Mouse (Mus musculus): ENCODE measurements around the gene Klf12. TPM values are rescaled to one million over a fixed set of nuclear protein-coding genes. Genes with fewer than 3 reads are reported as not detected.

The Klf12 gene
- total and polyA plus RNA-seq, 2 experiments from 2014 or later = 21.1 to 43.2 TPM

DNA sequence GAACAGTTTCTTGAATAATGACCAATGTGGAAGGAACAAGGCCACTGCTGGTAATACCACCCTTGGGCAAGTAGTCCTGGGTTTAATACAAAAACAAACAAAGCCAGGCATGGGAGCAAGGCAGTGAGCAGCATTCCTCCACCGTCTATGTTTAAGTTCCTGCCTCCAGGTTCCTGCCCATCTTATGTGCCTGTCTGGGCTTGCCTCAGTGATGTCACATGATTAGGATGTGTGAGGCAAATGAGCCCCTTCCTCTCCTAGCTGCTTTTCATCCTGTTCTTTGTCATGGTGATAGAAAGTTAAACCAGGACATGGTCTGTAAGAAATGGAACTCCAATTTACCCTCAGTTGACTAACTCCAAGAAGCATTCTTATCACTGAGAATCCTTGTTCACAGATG is 16.4 kb upstream of the Klf12 start:
- H3K9me3 ChIP-seq (ENCODE audit: low read length) = no peaks in the 10 kb centered on the region
- H3K36me3 ChIP-seq (ENCODE audit: insufficient read depth, low read length) = no peaks in the 10 kb centered on the region
- no peak for ATAC-seq
- H3K4me1 ChIP-seq (ENCODE audit: insufficient read depth, low read length) = no peaks in the 10 kb centered on the region
- 89% methylated on average over 1 of the region's 1 CpGs for WGBS
- H3K4me2 ChIP-seq (ENCODE audit: low read depth, low read length) = no peak overlapping the region
- H3K27ac ChIP-seq = no peak overlapping the region
- no peak overlapping the region for H3K4me3 ChIP-seq (ENCODE audit: low read length)
- no peak for TF ChIP-seq CTCF (IDR thresholded peaks at IDR 0.05; ENCODE audit: low read depth)
- H3K27me3 ChIP-seq (ENCODE audit: insufficient read depth, low read length) = no peaks in the 10 kb centered on the region
- H3K9ac ChIP-seq (replicated peaks; ENCODE audit: low read length) = no peak overlapping the region
- no peak for DNase-seq (ENCODE audit: low spot score)

DNA sequence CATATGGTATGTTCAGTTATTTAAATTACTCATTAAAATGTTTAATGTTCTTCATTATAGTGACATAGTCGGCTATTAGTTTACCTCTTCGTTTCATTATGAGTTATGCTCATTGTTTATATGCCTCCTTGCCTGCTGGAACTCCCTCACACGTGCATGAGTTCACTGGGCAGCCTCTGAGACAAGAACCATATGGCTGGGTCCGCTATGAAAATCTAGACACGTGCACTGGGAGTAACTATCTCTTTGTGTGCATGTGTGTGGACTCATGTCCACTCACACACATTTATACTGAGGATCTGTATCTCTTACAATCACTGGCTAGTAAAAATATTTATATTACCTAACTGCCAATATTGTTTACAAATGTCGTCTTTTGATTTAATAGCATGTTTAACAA is 14.4 kb upstream of the Klf12 start:
- H3K4me3 ChIP-seq (ENCODE audit: low read length) = no peak overlapping the region
- no peak overlapping the region for H3K9ac ChIP-seq (replicated peaks; ENCODE audit: low read length)
- H3K9me3 ChIP-seq (ENCODE audit: low read length) = no peaks in the 10 kb centered on the region
- H3K4me2 ChIP-seq (ENCODE audit: low read depth, low read length) = no peak overlapping the region
- no peak for ATAC-seq
- DNase-seq (ENCODE audit: low spot score) = no peak
- WGBS = 69% methylated on average over 6 of the region's 6 CpGs
- no peaks in the 10 kb centered on the region for H3K27me3 ChIP-seq (ENCODE audit: insufficient read depth, low read length)
- no peaks in the 10 kb centered on the region for H3K4me1 ChIP-seq (ENCODE audit: insufficient read depth, low read length)
- TF ChIP-seq CTCF (IDR thresholded peaks at IDR 0.05; ENCODE audit: low read depth) = no peak
- no peak overlapping the region for H3K27ac ChIP-seq
- H3K36me3 ChIP-seq (ENCODE audit: insufficient read depth, low read length) = no peaks in the 10 kb centered on the region

DNA sequence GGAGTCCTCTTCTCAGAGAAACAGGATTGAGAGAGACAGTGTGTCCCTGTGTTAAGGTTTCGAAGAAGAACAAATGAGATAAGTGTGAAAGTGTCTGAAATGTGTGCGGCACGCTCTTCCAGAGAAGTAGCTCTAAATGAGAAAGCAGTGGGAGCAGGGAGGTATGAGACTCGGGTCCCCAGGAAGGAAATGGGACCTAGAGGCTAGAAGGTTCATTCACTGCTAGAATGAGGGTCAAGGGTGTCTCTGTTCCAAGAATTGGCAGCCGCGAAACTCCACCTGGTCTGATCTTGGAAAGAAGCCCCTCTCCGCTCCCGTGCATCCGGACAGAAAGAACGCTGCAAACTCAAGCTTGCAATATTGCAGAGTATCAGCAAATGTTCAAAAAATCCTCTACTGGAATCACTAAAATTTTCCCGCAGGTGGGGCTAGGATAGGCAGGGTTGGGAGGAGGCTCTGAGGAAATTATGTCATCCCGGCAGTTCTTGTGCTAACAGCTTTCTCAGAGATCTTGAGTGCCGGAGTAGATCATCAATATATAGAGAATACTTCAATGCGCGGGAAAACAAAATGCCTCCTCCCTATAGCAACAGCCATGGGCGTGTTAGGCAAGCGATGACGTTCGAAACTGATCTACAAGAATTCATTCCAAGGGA is 2.2 kb upstream of the Klf12 start:
- H3K9me3 ChIP-seq (ENCODE audit: low read length) = no peaks in the 10 kb centered on the region

DNA sequence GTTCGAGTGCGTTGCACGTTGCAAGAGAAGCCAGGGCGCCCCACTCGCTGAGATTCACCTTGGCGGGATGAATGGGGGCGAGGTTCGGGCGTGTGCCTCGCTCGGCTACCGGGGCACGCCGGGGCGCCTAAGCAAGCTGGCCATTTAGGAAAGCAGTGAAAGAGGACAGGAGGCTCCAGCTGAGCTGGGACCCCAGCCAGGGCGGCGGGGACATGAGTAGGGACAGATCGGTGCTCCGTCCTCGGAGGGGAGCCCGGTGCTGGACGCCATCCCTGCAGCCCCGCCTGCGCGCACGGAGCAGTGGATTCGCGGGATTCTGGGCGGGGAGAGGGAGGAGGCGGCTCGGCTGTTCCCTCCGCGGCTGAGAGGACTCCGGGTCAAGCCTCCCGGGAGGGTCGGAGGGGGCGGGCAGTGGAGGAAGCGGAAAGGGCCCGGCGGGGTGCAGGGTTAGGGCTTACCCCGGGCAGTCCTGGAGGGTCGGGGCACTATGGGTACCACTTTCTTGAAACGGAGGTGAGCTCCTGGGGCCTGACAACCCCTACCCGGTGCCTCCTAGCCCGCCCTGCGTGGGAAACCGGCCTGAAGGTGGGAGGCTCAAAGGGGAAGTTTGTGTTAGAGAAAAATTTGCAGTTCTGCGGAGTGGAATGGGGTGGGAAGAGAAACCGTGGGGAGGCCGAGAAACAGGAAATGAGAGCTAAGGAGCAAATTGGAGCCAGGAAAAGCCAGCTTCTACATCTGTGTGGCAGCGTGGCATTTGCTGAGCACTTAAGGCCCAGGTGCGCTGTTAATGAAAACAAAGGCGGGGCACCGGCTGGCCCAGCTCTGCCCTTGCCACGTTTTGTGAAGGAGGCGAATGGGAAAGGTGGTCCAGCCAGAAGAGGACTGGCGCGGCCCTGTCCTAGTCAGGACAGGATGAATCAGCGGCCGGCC is 1.4 kb upstream of the Klf12 start:
- Histone ChIP-seq H3K4me2 (ENCODE audit: low read depth, low read length) (peak overlapping the region; percentile 99), H3K36me3 (ENCODE audit: insufficient read depth, low read length) (no peaks in the 10 kb centered on the region), H3K4me3 (ENCODE audit: low read length) (peak overlapping the region; percentile 60), H3K9me3 (ENCODE audit: low read length) (no peaks in the 10 kb centered on the region), H3K27me3 (ENCODE audit: insufficient read depth, low read length) (no peaks in the 10 kb centered on the region), H3K9ac (replicated peaks; ENCODE audit: low read length) (peak overlapping the region; percentile 84), H3K4me1 (ENCODE audit: insufficient read depth, low read length) (no peaks in the 10 kb centered on the region), H3K27ac (peak overlapping the region; percentile 96)
- 2% methylated on average over 60 of the region's 60 CpGs for WGBS
- no peak for TF ChIP-seq CTCF (IDR thresholded peaks at IDR 0.05; ENCODE audit: low read depth)
- peak; percentile 58 for ATAC-seq
- DNase-seq (ENCODE audit: low spot score) = peak; percentile 75

More for the DNA sequence above, 2.2 kb upstream of the Klf12 start:
- WGBS = 8% methylated on average over 19 of the region's 19 CpGs
- Histone ChIP-seq H3K4me1 (ENCODE audit: insufficient read depth, low read length) (no peaks in the 10 kb centered on the region), H3K36me3 (ENCODE audit: insufficient read depth, low read length) (no peaks in the 10 kb centered on the region), H3K4me2 (ENCODE audit: low read depth, low read length) (peak overlapping the region; percentile 99), H3K4me3 (ENCODE audit: low read length) (peak overlapping the region; percentile 60), H3K9ac (replicated peaks; ENCODE audit: low read length) (peak overlapping the region; percentile 84), H3K27ac (peak overlapping the region; percentile 96), H3K27me3 (ENCODE audit: insufficient read depth, low read length) (no peaks in the 10 kb centered on the region)
- DNase-seq (ENCODE audit: low spot score) (peak; percentile 57), ATAC-seq (no peak)
- no peak for TF ChIP-seq CTCF (IDR thresholded peaks at IDR 0.05; ENCODE audit: low read depth)

DNA sequence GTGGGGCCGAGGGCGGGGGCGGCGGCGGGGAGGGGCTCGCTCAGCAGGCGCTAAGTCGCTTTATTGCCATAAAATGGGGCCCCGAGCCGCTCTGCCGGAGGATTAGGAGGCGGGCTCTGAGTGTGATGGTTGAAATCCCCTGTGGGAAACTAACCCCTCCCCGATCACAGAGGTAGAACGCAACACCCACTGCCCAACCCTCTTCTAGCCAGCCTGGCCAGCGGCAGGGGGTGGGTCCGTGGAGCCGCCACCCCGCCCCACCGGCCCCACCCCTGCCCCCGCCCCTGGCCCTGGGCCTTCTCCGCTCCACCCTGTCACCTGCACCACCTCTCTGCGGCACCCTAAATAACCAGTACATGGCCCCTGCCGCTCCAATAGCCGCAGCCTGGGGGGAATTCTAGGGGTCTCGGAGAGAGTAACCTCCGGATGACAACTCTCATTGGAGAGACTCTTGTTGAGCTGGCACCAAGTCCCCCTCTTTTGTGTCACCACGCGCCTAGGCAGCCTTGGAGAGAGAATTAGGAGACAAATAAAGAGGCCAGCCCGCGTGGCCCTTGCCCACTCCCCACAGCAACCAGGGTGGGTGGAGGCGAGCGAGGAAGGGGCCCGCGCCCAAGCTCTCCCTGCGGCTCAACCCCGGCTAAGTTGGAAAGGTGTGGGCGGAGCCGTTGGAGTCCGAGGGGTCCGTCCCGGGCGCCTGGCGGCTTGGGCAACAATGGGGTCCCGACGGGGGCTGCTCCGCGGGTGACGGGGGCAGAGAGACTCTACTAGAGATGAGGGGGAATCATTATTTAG is 579 bp upstream of the Klf12 start:
- ATAC-seq (peak; percentile 82), DNase-seq (ENCODE audit: low spot score) (peak; percentile 85)
- H3K27ac ChIP-seq = peak overlapping the region; percentile 96
- no peaks in the 10 kb centered on the region for H3K9me3 ChIP-seq (ENCODE audit: low read length)
- TF ChIP-seq CTCF (IDR thresholded peaks at IDR 0.05; ENCODE audit: low read depth) = no peak
- peak overlapping the region; percentile 99 for H3K4me2 ChIP-seq (ENCODE audit: low read depth, low read length)
- no peaks in the 10 kb centered on the region for H3K36me3 ChIP-seq (ENCODE audit: insufficient read depth, low read length)
- 0% methylated on average over 46 of the region's 48 CpGs for WGBS
- no peaks in the 10 kb centered on the region for H3K27me3 ChIP-seq (ENCODE audit: insufficient read depth, low read length)
- peak overlapping the region; percentile 60 for H3K4me3 ChIP-seq (ENCODE audit: low read length)
- peak overlapping the region; percentile 84 for H3K9ac ChIP-seq (replicated peaks; ENCODE audit: low read length)
- H3K4me1 ChIP-seq (ENCODE audit: insufficient read depth, low read length) = no peaks in the 10 kb centered on the region

DNA sequence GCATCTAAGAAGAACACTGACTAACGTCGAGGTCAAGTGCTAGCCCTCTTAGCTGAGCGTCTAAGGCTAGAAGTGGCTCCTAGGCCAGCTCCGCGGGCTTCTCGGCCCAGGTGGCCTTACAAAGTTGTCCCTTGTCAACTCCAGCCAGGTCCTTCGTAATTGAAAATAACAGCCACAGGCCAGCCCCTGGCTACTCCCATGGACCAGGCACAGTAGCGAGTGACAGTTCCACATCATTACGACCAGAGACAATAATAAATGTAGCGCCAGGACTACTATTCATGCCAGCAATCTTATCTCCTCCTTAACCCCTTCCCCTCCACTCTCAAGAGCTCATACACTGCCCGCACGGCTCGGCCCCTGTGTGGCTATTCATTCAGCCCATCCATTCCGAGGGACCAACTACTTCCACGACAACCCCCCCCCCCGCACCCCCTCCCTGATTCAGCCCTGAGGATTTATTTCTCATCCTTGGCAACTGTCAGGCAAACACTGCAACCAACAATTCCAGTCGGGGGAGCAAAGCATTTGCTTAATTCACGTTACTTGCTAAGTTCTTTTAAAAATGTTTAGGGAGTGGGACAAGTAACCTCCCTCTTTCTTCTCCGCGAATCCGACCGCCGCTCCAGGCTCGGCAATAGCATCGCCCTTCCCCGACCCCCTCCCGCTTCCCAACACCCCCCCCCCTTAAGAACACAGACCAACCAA is 914 bp downstream of the Klf12 start:
- Histone ChIP-seq H3K36me3 (ENCODE audit: insufficient read depth, low read length) (no peaks in the 10 kb centered on the region), H3K9me3 (ENCODE audit: low read length) (no peaks in the 10 kb centered on the region), H3K4me1 (ENCODE audit: insufficient read depth, low read length) (no peaks in the 10 kb centered on the region), H3K4me3 (ENCODE audit: low read length) (peak overlapping the region; percentile 60), H3K9ac (replicated peaks; ENCODE audit: low read length) (peak overlapping the region; percentile 84), H3K27ac (peak overlapping the region; percentile 96), H3K4me2 (ENCODE audit: low read depth, low read length) (peak overlapping the region; percentile 99), H3K27me3 (ENCODE audit: insufficient read depth, low read length) (no peaks in the 10 kb centered on the region)
- DNase-seq (ENCODE audit: low spot score) (peak; percentile 72), ATAC-seq (peak; percentile 30)
- under 1% methylated on average over 27 of the region's 27 CpGs for WGBS
- no peak for TF ChIP-seq CTCF (IDR thresholded peaks at IDR 0.05; ENCODE audit: low read depth)

Data from hindbrain, postnatal 0 days (tissue).